Mouse (Mus musculus) limb, embryonic 11.5 days (tissue): ENCODE results near the gene Vps37b. TPM values are rescaled to one million over a fixed set of nuclear protein-coding genes. Genes with fewer than 3 reads are reported as not detected.

Source experiments
- ATAC-seq: fragments of 200-750 bp; cut with Nextera tagmentation; 2 replicates; pipeline ENCODE4 v1.8.0; 2017; ENCODE audit warnings: low read depth; ENCODE audit not compliant: insufficient number of reproducible peaks, low FRiP score, low TSS enrichment
- DNase-seq: peaks from one replicate; pipeline ENCODE4 v3.0.0-alpha.2; 2015; ENCODE audit warnings: low spot score
- H3K27ac ChIP-seq: fragments of 300-500 bp; sonication (generic); replicated peaks from 2 replicates; pipeline ENCODE4 v1.5.1; 2014; ENCODE audit warnings: low read depth, mild to moderate bottlenecking, low read length
- H3K27me3 ChIP-seq: fragments of 300-500 bp; sonication (generic); 2 replicates; pipeline ENCODE4 v1.6.1; 2014; ENCODE audit warnings: mild to moderate bottlenecking, low read length, mixed read lengths; ENCODE audit not compliant: control insufficient read depth, insufficient read depth
- H3K36me3 ChIP-seq: fragments of 300-500 bp; sonication (generic); 2 replicates; pipeline ENCODE4 v1.6.1; 2014; ENCODE audit warnings: mild to moderate bottlenecking, low read length, moderate library complexity, mixed read lengths; ENCODE audit not compliant: control insufficient read depth, insufficient read depth
- H3K4me1 ChIP-seq: fragments of 300-500 bp; sonication (generic); 2 replicates; pipeline ENCODE4 v1.6.1; 2014; ENCODE audit warnings: low read length, mixed read lengths; ENCODE audit not compliant: control insufficient read depth, insufficient read depth
- H3K4me2 ChIP-seq: fragments of 300-500 bp; sonication (generic); 2 replicates; pipeline ENCODE4 v1.6.1; 2014; ENCODE audit warnings: low read depth, mild to moderate bottlenecking, moderate library complexity; ENCODE audit not compliant: severe bottlenecking
- H3K4me3 ChIP-seq: fragments of 300-500 bp; sonication (generic); 2 replicates; pipeline ENCODE4 v1.5.1; 2014; ENCODE audit warnings: low read depth, low read length
- H3K9ac ChIP-seq: fragments of 300-500 bp; sonication (generic); 2 replicates; pipeline ENCODE4 v1.6.1; 2014; ENCODE audit warnings: mild to moderate bottlenecking, low read length
- H3K9me3 ChIP-seq: fragments of 300-500 bp; sonication (generic); 2 replicates; pipeline ENCODE4 v1.6.1; 2016; ENCODE audit warnings: low read length; ENCODE audit not compliant: control insufficient read depth
- WGBS: fragments of 180-500 bp; shearing (Covaris S2); extraction: QIAGEN DNeasy Blood & Tissue Kit; methylation state at CpG from one replicate; pipeline ENCODE4 v1.1.7; 2014; 5-methylcytosine and 5-hydroxymethylcytosine counted together
- microRNA-seq: library from miRNA; unstranded; fragments of <30 nt; microRNA quantifications from one replicate; pipeline ENCODE4, GENCODE M21; 2016
- polyA plus RNA-seq: library from polyadenylated mRNA; unstranded; fragments of >200 nt; fragmentation: Nextera tagmentation; extraction: Ambion mirVana; gene quantifications from 2 replicates; pipeline ENCODE4 v1.2.1, GENCODE M21; 2014

Gene Vps37b
- polyA plus RNA-seq, 1 experiment from 2014 or later, result 32.8 TPM

DNA sequence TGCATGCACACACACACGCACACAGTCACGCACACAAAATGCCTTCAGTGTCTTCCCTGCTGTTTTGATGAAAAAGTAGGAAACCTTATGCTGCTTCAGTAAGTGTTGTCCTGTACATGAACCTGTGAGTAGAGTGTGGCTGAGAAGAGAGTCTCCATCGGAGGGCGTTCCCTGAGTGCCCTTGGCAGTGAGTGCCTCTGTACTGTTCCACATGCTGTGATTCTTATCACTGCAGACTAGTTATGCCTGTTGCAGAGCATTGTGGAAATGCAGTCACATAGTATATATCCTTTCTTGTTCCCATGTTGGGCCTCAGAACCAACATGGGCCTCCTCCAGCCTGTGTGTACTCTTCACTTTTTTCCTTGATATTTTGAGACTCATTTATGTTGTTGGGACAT is 67.9 kb downstream of the Vps37b start:
- Histone ChIP-seq H3K9me3 (no peaks in the 10 kb centered on the region), H3K4me3 (no peak overlapping the region), H3K27ac (no peak overlapping the region), H3K4me1 (no peaks in the 10 kb centered on the region), H3K27me3 (no peaks in the 10 kb centered on the region), H3K9ac (no peak overlapping the region), H3K36me3 (no peaks in the 10 kb centered on the region), H3K4me2 (no peak overlapping the region)
- ATAC-seq (no peak), DNase-seq (no peak)
- WGBS, result 91% methylated on average over 4 of the region's 4 CpGs

DNA sequence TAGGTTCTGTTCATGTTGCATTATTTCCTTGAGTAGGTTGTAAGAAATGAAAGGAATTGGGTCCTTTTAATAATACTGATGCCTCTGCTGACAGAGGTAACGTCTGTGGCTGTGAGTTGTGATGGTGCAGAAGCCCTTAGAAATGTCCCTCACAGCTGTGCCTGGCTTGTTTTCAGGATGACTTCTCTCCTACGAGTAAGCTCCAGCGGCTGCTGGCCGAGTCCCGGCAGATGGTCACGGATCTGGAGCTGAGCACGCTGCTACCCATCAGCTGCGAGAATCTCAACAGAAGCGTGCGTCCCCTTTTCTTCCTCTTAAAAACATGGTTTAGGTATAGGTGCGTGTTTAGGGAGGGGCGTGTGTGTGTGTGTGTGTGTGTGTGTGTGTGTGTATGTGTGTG is 71.0 kb downstream of the Vps37b start:
- ATAC-seq, result no peak
- Histone ChIP-seq H3K36me3 (no peaks in the 10 kb centered on the region), H3K9ac (no peak overlapping the region), H3K4me1 (no peaks in the 10 kb centered on the region), H3K4me2 (no peak overlapping the region), H3K9me3 (no peaks in the 10 kb centered on the region), H3K4me3 (no peak overlapping the region), H3K27ac (no peak overlapping the region), H3K27me3 (no peaks in the 10 kb centered on the region)
- no peak for DNase-seq
- WGBS, result 85% methylated on average over 12 of the region's 12 CpGs

DNA sequence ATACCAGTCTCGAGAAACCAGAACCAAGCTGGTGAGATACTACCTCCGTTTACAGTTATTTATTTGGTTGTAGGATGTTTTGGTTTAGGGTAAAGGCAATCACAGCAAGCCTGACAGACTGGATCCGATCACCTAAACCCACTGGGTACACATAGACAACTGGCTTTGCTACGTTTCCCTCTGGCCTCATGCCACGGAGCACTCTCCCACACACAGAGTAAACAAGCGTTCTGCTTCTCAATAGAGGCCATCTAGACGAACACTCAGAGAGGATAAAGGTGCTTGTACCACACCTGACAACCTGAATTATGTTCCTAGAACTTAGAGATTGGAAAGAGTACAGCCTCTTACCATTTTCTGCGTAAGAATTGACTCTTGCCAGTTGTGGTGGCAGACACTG is 71.9 kb downstream of the Vps37b start:
- H3K36me3 ChIP-seq, result no peaks in the 10 kb centered on the region
- H3K27me3 ChIP-seq, result no peaks in the 10 kb centered on the region
- H3K4me2 ChIP-seq, result no peak overlapping the region
- 81% methylated on average over 8 of the region's 8 CpGs for WGBS
- no peak overlapping the region for H3K27ac ChIP-seq
- no peak overlapping the region for H3K4me3 ChIP-seq
- no peaks in the 10 kb centered on the region for H3K9me3 ChIP-seq
- H3K4me1 ChIP-seq, result no peaks in the 10 kb centered on the region
- ATAC-seq (no peak), DNase-seq (no peak)
- no peak overlapping the region for H3K9ac ChIP-seq

DNA sequence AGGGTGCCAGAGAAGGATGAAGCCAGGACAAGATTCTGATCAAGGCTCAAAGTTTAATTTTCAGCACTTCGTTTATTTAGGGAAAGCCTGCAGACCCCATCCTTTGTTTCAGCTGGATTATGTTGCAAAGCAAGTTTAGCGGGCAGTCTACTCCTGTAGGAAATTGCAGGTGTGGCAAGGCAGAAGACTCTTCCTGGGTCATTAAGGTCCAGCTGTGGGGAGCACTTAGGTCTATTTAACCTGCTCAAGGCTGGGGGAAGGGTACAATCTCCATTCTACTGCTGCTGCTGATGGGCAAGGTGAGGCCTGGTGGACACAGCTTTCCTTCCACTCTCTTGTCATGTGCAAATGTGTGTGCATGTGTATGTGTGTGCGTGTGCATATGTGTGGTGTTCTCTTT is 73.1 kb downstream of the Vps37b start:
- DNase-seq, result no peak
- Histone ChIP-seq H3K9ac (no peak overlapping the region), H3K27ac (no peak overlapping the region), H3K27me3 (no peaks in the 10 kb centered on the region), H3K4me2 (no peak overlapping the region), H3K9me3 (no peaks in the 10 kb centered on the region), H3K4me1 (no peaks in the 10 kb centered on the region), H3K4me3 (no peak overlapping the region), H3K36me3 (no peaks in the 10 kb centered on the region)
- WGBS, result 73% methylated on average over 3 of the region's 3 CpGs
- no peak for ATAC-seq

DNA sequence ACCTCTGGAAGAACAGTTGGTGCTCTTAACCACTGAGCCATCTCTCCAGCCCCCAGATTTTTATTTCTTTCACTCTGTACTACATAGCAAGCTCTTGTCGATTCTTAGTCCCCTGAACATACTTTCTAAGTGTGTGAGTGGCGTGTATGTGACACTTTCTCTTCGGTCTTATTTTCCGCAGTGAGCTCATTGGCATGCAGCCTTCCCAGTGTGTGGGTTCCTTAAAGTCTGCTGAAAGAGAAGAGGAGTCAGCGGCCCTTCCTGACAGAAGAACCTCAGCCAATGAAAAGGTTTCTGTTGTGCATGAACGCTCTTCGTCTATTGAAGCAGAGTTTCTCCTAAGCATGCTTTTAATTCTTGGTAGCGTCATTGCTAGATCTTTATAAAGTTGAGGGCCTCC is 74.9 kb downstream of the Vps37b start:
- DNase-seq, result no peak
- Histone ChIP-seq H3K4me3 (no peak overlapping the region), H3K4me2 (no peak overlapping the region), H3K9me3 (no peaks in the 10 kb centered on the region), H3K4me1 (no peaks in the 10 kb centered on the region), H3K27me3 (no peaks in the 10 kb centered on the region), H3K27ac (no peak overlapping the region), H3K36me3 (no peaks in the 10 kb centered on the region), H3K9ac (no peak overlapping the region)
- ATAC-seq, result no peak
- 94% methylated on average over 8 of the region's 8 CpGs for WGBS

Small RNA genes lying within 50 kb of the gene (microRNA-seq; reads per million reads assigned to microRNA genes)
- not detected for gene Mir7032

Other genes with a start within 250 kb of the Vps37b start
- not detected in 2 replicates for gene Hcar2, start 166.8 kb downstream of the Vps37b start, polyA plus RNA-seq
- 0.11 TPM in 1 of 2 replicates, not detected in the other for gene Hcar1, start 152.2 kb downstream of the Vps37b start, polyA plus RNA-seq
- 186 and 187 TPM in 2 replicates for gene Denr, start 125.1 kb downstream of the Vps37b start, polyA plus RNA-seq
- 0.25 and 1.4 TPM in 2 replicates for gene Gm43518, start 104.9 kb downstream of the Vps37b start, polyA plus RNA-seq
- 4.4 and 7.3 TPM in 2 replicates for gene Ccdc62, start 101.6 kb downstream of the Vps37b start, polyA plus RNA-seq
- 3.8 and 4.2 TPM in 2 replicates for gene Hip1r, start 58.6 kb downstream of the Vps37b start, polyA plus RNA-seq
- 0.20 and 0.47 TPM in 2 replicates for gene Abcb9, start 63.5 kb upstream of the Vps37b start, polyA plus RNA-seq
- gene Ogfod2, start 80.0 kb upstream of the Vps37b start, polyA plus RNA-seq, result 8.0 and 11.5 TPM in 2 replicates
- gene Arl6ip4, start 83.8 kb upstream of the Vps37b start, polyA plus RNA-seq, result 116 TPM in 2 replicates
- gene Pitpnm2, start 217.5 kb upstream of the Vps37b start, polyA plus RNA-seq, result 3.4 and 3.7 TPM in 2 replicates